Mouse (Mus musculus) stomach, embryonic 15.5 days (tissue): Measurements from ENCODE around the gene Cltc. TPM values are rescaled to one million over a fixed set of nuclear protein-coding genes. Genes with fewer than 3 reads are reported as not detected.

Experiments
- ATAC-seq: fragments of 200-750 bp; cut with Nextera tagmentation; 2 replicates; pipeline ENCODE4 v1.8.0; 2017; ENCODE audit warnings: low read depth, moderate number of reproducible peaks, moderate TSS enrichment; ENCODE audit not compliant: insufficient read depth, low FRiP score
- H3K27ac ChIP-seq: fragments of 300-500 bp; sonication (generic); 2 replicates; pipeline ENCODE4 v1.5.1; 2015; ENCODE audit warnings: mild to moderate bottlenecking, inconsistent platforms
- H3K27me3 ChIP-seq: fragments of 300-500 bp; sonication (generic); replicated peaks from 2 replicates; pipeline ENCODE4 v1.6.1; 2015; ENCODE audit warnings: inconsistent platforms
- H3K36me3 ChIP-seq: fragments of 300-500 bp; sonication (generic); 2 replicates; pipeline ENCODE4 v1.6.1; 2015; ENCODE audit warnings: inconsistent platforms
- H3K4me1 ChIP-seq: fragments of 300-500 bp; sonication (generic); 2 replicates; pipeline ENCODE4 v1.6.1; 2015; ENCODE audit warnings: inconsistent platforms
- H3K4me2 ChIP-seq: fragments of 300-500 bp; sonication (generic); 2 replicates; pipeline ENCODE4 v1.6.1; 2015; ENCODE audit warnings: mild to moderate bottlenecking, inconsistent platforms
- H3K4me3 ChIP-seq: fragments of 300-500 bp; sonication (generic); replicated peaks from 2 replicates; pipeline ENCODE4 v1.5.1; 2015; ENCODE audit warnings: inconsistent platforms
- H3K9ac ChIP-seq: fragments of 300-500 bp; sonication (generic); 2 replicates; pipeline ENCODE4 v1.6.1; 2015; ENCODE audit warnings: inconsistent platforms
- H3K9me3 ChIP-seq: fragments of 300-500 bp; sonication (generic); 2 replicates; pipeline ENCODE4 v1.6.1; 2016; ENCODE audit warnings: inconsistent platforms
- WGBS: fragments of 180-500 bp; shearing (Covaris S2); methylation state at CpG from one replicate; pipeline ENCODE4 v1.1.7; 2015; 5-methylcytosine and 5-hydroxymethylcytosine counted together
- polyA plus RNA-seq: library from polyadenylated mRNA; unstranded; fragments of >200 nt; fragmentation: Nextera tagmentation; extraction: Ambion mirVana; gene quantifications from 2 replicates; pipeline ENCODE4 v1.2.1, GENCODE M21; 2015

The Cltc gene
- polyA plus RNA-seq, 1 experiment from 2014 or later: 117 TPM

DNA sequence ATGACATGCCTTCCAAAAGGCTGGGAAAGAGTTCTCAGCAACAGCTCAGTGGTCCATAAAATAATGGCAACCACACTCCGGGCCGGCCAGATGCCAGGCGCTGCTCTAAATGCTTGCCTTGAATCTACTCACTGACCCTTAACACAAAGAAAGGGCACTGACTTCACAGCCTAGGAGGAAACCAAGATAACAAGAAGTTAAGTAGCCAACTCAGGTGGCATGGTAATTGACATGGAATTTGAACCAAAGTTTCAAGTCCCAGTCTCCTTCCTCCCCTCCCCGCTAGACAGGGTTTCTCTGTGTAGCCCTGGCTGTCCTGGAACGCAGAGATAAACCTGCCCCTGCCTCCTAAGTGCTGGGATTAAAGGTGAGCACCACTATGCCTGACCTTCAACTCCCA, 78.4 kb downstream of the Cltc start:
- Histone ChIP-seq H3K4me3 (no peak overlapping the region), H3K27me3 (no peaks in the 10 kb centered on the region), H3K36me3 (no peaks in the 10 kb centered on the region; the same call in 1 of the 2 replicates), H3K9ac (no peak overlapping the region), H3K27ac (no peak overlapping the region), H3K9me3 (no peaks in the 10 kb centered on the region), H3K4me1 (peaks cover 8% of the 10 kb centered on the region; the same call in 1 of the 2 replicates), H3K4me2 (no peak overlapping the region)
- ATAC-seq: no peak
- 84% methylated on average over 5 of the region's 5 CpGs for WGBS

DNA sequence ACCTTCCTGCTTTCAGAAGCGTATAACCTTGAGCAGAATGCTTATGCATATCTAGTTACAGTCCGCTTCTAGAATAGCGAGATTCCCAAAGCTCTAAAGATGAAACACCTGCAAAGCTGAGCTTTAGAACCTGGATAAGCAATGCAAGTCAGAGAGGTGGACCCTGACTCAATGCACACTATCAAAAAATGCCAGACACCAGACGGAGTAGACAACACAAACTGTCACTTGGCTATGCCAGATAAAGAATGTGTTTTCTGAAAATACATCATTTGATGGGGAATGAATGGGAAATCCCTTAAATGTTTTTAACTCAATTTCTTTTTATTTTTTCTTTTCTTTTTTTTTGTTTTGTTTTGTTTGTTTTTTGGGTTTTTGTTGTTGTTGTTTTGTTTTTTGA, 81.8 kb downstream of the Cltc start:
- no peak overlapping the region for H3K9ac ChIP-seq
- 81% methylated on average over 4 of the region's 4 CpGs for WGBS
- no peak overlapping the region for H3K27ac ChIP-seq
- H3K4me3 ChIP-seq: no peak overlapping the region
- ATAC-seq: no peak
- H3K4me2 ChIP-seq: no peak overlapping the region
- no peaks in the 10 kb centered on the region; the same call in 1 of the 2 replicates for H3K36me3 ChIP-seq
- no peaks in the 10 kb centered on the region for H3K9me3 ChIP-seq
- H3K4me1 ChIP-seq: no peaks in the 10 kb centered on the region
- H3K27me3 ChIP-seq: no peaks in the 10 kb centered on the region

DNA sequence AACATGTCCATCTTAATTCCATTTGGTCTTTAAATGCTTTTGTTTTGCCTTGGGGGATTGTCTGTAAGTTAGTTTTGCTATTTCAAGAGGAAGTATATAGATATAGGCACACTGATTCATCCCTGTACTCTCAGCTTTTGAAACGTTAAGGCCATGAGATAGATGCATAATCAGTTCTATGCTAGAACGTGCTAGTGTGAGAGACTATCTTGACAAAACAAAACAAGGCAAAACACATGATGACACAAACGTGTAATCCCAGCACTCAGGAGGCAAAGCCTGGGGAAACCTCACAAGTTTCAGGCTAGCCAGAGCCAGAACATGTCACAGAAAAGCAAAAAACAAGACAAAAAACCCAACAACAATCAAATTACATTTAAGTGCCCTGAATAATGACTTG, 84.6 kb downstream of the Cltc start:
- WGBS: 76% methylated on average over 3 of the region's 3 CpGs
- ATAC-seq: no peak

DNA sequence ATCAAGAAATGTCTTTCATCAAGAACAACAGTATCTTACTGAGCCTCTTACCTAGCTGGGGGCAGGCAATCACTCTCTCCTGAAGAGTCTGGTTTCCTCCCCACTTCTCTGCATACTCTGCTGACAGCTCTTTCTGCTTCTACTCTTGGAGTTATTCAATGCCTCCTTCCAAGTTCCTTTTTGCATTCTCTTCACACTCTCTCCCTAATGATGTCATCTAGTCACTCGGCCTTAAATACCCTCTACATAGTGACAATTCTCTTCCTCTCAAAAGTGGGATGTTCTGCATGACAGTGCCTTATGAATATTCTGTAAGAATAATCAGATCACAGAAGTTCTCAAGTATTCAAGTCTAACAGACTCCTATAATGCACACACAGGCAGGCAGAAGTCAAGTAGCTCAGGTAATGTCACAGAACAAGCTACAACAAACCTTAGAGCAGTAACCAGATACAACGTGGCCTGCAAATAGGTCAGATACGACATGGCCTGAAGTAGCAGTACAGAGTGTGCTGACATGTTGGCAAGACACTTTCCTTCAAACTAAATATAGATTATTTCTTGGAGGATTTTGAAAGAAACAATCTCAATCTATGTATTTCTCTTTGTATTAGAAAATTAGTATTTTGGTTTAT, 86.2 kb downstream of the Cltc start:
- H3K4me3 ChIP-seq: no peak overlapping the region
- H3K4me2 ChIP-seq: no peak overlapping the region
- H3K27me3 ChIP-seq: no peaks in the 10 kb centered on the region
- no peak overlapping the region for H3K9ac ChIP-seq
- H3K36me3 ChIP-seq: no peaks in the 10 kb centered on the region; the same call in 1 of the 2 replicates
- H3K9me3 ChIP-seq: no peaks in the 10 kb centered on the region
- ATAC-seq: no peak
- 74% methylated on average over 3 of the region's 3 CpGs for WGBS
- H3K4me1 ChIP-seq: no peaks in the 10 kb centered on the region
- no peak overlapping the region for H3K27ac ChIP-seq

More for the DNA sequence above, 84.6 kb downstream of the Cltc start:
- no peaks in the 10 kb centered on the region for H3K4me1 ChIP-seq
- no peaks in the 10 kb centered on the region for H3K9me3 ChIP-seq
- H3K36me3 ChIP-seq: no peaks in the 10 kb centered on the region; the same call in 1 of the 2 replicates
- H3K27ac ChIP-seq: no peak overlapping the region
- no peak overlapping the region for H3K4me2 ChIP-seq
- H3K4me3 ChIP-seq: no peak overlapping the region
- no peaks in the 10 kb centered on the region for H3K27me3 ChIP-seq
- H3K9ac ChIP-seq: no peak overlapping the region

DNA sequence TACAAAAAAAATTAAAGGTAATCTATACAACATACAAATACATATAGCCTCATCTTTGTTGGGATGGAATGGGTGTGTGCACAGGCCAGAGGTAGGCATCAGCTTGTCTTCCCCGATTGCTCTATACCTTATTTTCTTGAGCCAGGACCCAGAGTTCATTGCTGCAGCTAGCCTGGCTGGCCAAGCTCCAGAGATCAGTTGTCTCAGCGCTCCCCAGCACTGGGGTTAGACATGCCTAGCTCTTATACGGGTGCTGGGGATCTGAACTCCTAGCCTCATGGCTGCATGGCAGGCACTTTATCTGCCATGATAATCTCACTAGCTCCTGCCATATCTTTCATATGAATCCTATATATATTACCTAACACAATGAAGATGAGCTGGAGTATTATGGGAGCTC, 89.2 kb downstream of the Cltc start:
- Histone ChIP-seq H3K4me3 (no peak overlapping the region), H3K4me2 (no peak overlapping the region), H3K27ac (no peak overlapping the region), H3K27me3 (no peaks in the 10 kb centered on the region), H3K4me1 (no peaks in the 10 kb centered on the region), H3K9me3 (no peaks in the 10 kb centered on the region), H3K9ac (no peak overlapping the region), H3K36me3 (0 out of 2 replicates have a peak, but pooled peaks cover 3% of the 10 kb centered on the region)
- no peak for ATAC-seq
- WGBS: 82% methylated on average over 3 of the region's 3 CpGs

DNA sequence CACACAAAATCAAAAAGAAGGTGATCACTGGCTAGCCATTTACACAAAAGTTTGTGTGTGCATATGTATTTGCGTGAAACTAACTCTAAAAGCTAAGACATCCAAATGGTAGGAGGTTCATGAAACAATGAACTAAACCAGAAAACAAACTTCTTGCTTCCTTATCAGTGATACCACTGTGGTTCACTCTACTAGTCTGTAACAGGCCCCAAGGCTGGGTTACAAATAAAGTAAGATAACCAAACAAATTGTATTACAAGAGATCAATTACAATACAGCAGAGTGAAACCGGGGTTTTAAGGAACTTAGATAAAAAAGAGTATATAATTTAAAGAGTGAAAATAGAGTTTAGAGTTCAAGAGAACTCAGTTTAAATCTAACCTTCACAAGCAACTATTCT, 89.8 kb downstream of the Cltc start:
- H3K9me3 ChIP-seq: no peaks in the 10 kb centered on the region
- H3K27ac ChIP-seq: no peak overlapping the region
- 0 out of 2 replicates have a peak, but pooled peaks cover 3% of the 10 kb centered on the region for H3K36me3 ChIP-seq
- ATAC-seq: no peak
- no peaks in the 10 kb centered on the region for H3K27me3 ChIP-seq
- H3K4me3 ChIP-seq: no peak overlapping the region
- no peak overlapping the region for H3K4me2 ChIP-seq
- no peaks in the 10 kb centered on the region for H3K4me1 ChIP-seq
- WGBS: 78% methylated on average over 2 of the region's 2 CpGs
- no peak overlapping the region for H3K9ac ChIP-seq

DNA sequence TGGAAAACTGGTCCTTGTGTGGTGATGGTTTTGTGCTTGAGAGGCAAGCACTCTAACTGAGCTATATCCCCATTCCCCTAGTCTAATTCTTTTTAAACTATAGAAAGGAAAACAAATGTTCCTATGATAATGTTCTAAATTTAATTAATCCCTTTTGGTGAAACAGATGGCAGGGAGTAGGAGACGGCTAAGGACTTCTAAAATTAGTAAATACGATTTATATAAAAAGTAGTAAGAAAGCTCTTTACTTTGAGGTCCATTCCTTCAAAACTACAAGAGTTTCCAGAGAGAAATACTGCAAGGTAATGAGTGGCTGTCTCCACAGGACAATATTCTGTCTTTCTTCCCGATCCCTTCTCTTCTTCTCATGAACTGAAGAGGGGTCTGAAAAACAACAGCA, 93.0 kb downstream of the Cltc start:
- WGBS: 91% methylated on average over 3 of the region's 3 CpGs

DNA sequence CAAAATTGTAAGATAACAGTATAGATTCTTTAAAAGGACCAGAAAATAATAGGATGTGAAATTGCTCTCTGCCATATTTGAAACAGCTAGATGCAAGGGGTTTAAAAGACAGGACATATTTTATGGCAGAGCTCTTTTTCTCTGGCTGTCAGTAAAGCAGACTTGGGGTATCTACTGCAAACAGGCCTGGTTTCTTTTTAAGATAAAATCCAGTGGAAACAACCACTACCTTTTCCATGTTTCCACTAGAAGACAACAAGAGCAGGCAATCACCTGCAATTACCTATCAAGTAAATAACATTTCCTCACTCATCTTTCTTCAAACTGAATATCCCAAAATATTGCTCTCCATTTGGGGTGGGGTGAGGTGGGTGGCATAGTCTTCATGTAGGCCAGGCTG, 93.4 kb downstream of the Cltc start:
- no peak for ATAC-seq
- Histone ChIP-seq H3K4me2 (no peak overlapping the region), H3K27ac (no peak overlapping the region), H3K4me3 (no peak overlapping the region), H3K9me3 (no peaks in the 10 kb centered on the region), H3K9ac (no peak overlapping the region), H3K4me1 (no peaks in the 10 kb centered on the region), H3K27me3 (no peaks in the 10 kb centered on the region), H3K36me3 (peaks cover 9% of the 10 kb centered on the region; the same call in 1 of the 2 replicates)

More for the DNA sequence above, 93.0 kb downstream of the Cltc start:
- H3K27ac ChIP-seq: no peak overlapping the region
- no peak overlapping the region for H3K4me2 ChIP-seq
- no peaks in the 10 kb centered on the region for H3K27me3 ChIP-seq
- no peak overlapping the region for H3K9ac ChIP-seq
- peaks cover 8% of the 10 kb centered on the region; the same call in 1 of the 2 replicates for H3K36me3 ChIP-seq
- no peaks in the 10 kb centered on the region for H3K9me3 ChIP-seq
- H3K4me3 ChIP-seq: no peak overlapping the region
- H3K4me1 ChIP-seq: no peaks in the 10 kb centered on the region
- ATAC-seq: no peak

DNA sequence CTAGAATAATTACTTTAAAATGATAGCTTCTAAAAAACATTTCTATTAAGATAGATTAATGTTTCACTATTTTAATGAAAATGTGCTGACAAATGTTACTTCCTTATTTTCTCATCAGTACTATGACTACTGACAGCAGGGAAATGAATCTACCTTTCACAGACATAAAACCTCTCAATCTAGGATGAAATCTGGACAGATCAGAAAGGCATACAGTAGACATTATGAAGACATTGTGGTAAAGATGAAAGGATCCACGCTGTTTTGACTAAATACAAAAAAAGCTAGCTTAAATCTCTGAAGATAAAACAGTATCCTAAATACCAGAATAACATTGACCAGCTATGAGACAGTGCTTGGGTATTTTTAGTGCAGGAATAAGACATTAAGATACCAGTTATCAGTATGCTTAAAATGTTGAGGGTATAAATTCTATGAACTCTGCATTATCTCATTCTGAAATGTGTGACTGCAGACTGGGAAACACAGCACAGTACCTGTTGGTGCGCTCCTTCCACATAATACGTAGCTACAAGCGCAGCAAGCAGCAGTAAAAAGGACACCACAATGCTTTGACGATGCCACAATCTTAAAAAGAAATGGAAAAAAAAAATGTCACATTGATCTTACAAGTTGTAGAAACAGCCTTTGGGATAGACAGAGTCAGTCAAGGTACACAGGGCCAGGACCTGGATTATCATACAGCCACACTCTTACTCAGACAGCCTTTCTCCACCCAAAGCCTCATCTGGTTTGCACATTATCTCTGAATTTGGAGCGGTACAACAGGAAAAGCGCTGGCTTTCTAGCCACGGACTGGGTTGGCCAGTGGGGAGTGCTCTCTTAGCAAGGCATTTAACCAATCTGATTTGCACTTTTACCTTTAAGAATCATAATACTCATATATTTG, 94.1 kb downstream of the Cltc start:
- peaks cover 11% of the 10 kb centered on the region; the same call in 1 of the 2 replicates for H3K36me3 ChIP-seq
- no peaks in the 10 kb centered on the region for H3K9me3 ChIP-seq
- H3K4me1 ChIP-seq: no peaks in the 10 kb centered on the region
- no peak overlapping the region for H3K27ac ChIP-seq
- H3K4me2 ChIP-seq: no peak overlapping the region
- H3K4me3 ChIP-seq: no peak overlapping the region
- no peaks in the 10 kb centered on the region for H3K27me3 ChIP-seq
- peak; percentile 90; the same call in 1 of the 2 replicates for ATAC-seq
- no peak overlapping the region for H3K9ac ChIP-seq
- 92% methylated on average over 8 of the region's 8 CpGs for WGBS

DNA sequence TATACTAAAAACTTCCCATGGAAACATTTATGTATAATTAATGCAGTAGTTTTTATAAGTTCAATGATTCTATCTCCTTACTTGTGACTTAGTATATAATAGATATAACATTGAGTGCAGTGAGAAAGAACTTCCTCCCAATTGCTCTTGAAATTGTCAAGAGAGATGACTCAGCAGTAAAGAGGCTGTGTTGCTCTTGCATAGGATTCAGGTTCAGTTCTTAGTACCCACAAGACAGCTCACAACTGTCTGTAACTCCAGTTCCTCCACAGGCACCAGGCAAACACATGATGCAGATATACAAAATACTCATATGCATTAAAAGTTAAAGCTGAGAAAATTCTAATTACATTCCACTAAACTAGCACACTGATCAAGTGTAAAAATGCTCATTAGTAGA, 99.5 kb downstream of the Cltc start:
- Histone ChIP-seq H3K9ac (no peak overlapping the region), H3K4me1 (no peaks in the 10 kb centered on the region), H3K4me3 (no peak overlapping the region), H3K9me3 (no peaks in the 10 kb centered on the region), H3K36me3 (peaks cover 7% of the 10 kb centered on the region; the same call in 1 of the 2 replicates), H3K27me3 (no peaks in the 10 kb centered on the region), H3K27ac (no peak overlapping the region), H3K4me2 (no peak overlapping the region)
- ATAC-seq: no peak

DNA sequence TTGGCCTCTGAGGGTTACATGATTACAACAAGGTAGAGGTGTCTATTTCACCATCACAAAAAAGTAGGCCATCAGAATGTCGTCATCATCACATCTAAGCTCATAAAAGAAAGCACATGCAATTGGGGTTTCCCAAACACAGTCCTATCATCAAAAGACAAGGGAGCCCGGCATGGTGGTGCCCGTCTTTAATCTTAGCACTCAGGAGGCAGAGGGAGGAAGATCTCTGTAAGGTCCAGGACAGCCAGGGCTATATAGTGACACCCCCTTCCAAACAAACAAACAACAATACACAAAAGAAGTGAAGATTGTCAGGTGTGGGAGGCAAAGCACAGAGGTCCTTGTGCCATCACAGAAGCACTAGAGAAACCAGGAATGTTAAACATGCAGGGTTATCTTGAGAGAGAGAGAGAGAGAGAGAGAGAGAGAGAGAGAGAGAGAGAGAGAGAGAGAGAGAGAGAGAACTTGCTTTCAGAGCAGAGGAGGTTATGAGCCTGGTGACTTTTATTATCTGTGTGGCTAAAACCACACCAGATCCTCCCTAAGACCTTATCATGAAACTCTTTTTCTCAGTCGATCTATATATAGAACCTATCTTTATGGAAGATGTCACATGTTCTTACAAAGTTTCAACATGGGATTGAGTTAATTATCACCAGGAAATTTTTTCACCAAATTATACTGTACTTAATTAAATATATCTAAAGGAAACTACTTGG, 100.4 kb downstream of the Cltc start:
- 77% methylated on average over 4 of the region's 4 CpGs for WGBS
- Histone ChIP-seq H3K4me3 (no peak overlapping the region), H3K36me3 (peaks cover 7% of the 10 kb centered on the region; the same call in 1 of the 2 replicates), H3K27me3 (no peaks in the 10 kb centered on the region), H3K4me2 (no peak overlapping the region), H3K9me3 (no peaks in the 10 kb centered on the region), H3K9ac (no peak overlapping the region), H3K4me1 (no peaks in the 10 kb centered on the region), H3K27ac (no peak overlapping the region)
- no peak for ATAC-seq

DNA sequence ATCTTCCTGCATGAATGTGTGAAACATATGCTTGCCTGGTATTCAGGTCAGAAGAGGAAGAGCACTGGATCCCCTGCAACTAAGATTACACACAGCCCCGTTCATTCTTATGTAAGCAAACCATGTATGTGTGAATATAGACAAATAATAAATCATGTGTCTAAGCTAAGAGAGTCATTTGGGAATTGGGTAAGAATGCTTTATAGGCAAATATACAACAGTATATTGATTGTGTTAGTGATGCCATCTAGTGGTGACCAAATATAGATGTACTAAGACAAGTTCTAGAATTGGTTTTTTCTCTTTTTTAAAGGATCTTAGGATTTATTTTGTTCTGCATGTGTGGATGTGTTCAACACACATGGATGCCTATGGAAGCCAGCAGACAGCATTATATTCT, 101.7 kb downstream of the Cltc start:
- Histone ChIP-seq H3K4me3 (no peak overlapping the region), H3K27ac (no peak overlapping the region), H3K9me3 (no peaks in the 10 kb centered on the region), H3K27me3 (no peaks in the 10 kb centered on the region), H3K4me2 (no peak overlapping the region), H3K4me1 (no peaks in the 10 kb centered on the region), H3K9ac (no peak overlapping the region), H3K36me3 (peaks cover 6% of the 10 kb centered on the region; the same call in 1 of the 2 replicates)
- 7% methylated on average over 1 of the region's 1 CpGs for WGBS
- no peak for ATAC-seq
